Mouse (Mus musculus) C2C12 (cell line): ENCODE results near the gene Nol4l. TPM values are rescaled to one million over a fixed set of nuclear protein-coding genes. Genes with fewer than 3 reads are reported as not detected.

Experiments
- H3K27me3 ChIP-seq: one replicate; pipeline ENCODE4 v1.6.1; 2011; ENCODE audit not compliant: control insufficient read depth, insufficient read depth, insufficient read length
- H3K36me3 ChIP-seq: one replicate; pipeline ENCODE4 v1.6.1; 2011; ENCODE audit not compliant: control insufficient read depth, insufficient read depth
- H3K4me3 ChIP-seq: one replicate; pipeline ENCODE4 v1.5.1; 2011; ENCODE audit warnings: mild to moderate bottlenecking, control low read depth; ENCODE audit not compliant: poor library complexity, insufficient read depth, severe bottlenecking
- H3K79me2 ChIP-seq: one replicate; pipeline ENCODE4 v1.6.1; 2011; ENCODE audit not compliant: control insufficient read depth, insufficient read depth
- H3K79me3 ChIP-seq: one replicate; pipeline ENCODE4 v1.6.1; 2011; ENCODE audit warnings: low read depth, control low read depth
- H3ac ChIP-seq: one replicate; pipeline ENCODE3; 2011; ENCODE audit warnings: low read depth; ENCODE audit not compliant: control insufficient read depth, insufficient read length
- CEBPB ChIP-seq: IDR thresholded peaks from one replicate; pipeline ENCODE4 v1.6.1; 2011; ENCODE audit warnings: low read depth, mild to moderate bottlenecking, control low read depth, moderate library complexity
- CTCF ChIP-seq: IDR thresholded peaks from one replicate; pipeline ENCODE4 v1.5.1; 2011; ENCODE audit not compliant: control insufficient read depth, insufficient read depth, insufficient read length
- FOSL1 ChIP-seq: IDR thresholded peaks from one replicate; pipeline ENCODE4 v1.8.0; 2011; ENCODE audit warnings: mild to moderate bottlenecking, low read length; ENCODE audit not compliant: poor library complexity, insufficient read depth, severe bottlenecking
- MAX ChIP-seq: IDR thresholded peaks from one replicate; pipeline ENCODE4 v1.6.1; 2011; ENCODE audit warnings: mild to moderate bottlenecking, control low read depth
- MYOD1 ChIP-seq: IDR thresholded peaks from one replicate; pipeline ENCODE4 v1.6.1; 2011; ENCODE audit warnings: low read depth; ENCODE audit not compliant: control insufficient read depth, insufficient read length
- MYOG ChIP-seq: IDR thresholded peaks from one replicate; pipeline ENCODE4 v1.6.1; 2011; ENCODE audit not compliant: control insufficient read depth, insufficient read length; ENCODE audit errors: extremely low read depth
- USF1 ChIP-seq: IDR thresholded peaks from one replicate; pipeline ENCODE4 v1.6.1; 2011; ENCODE audit warnings: low read depth, mild to moderate bottlenecking, control low read depth, moderate library complexity
- polyA plus RNA-seq: library from polyadenylated mRNA; unstranded; fragments of >200 nt; fragmentation: generic; extraction: Trizol; gene quantifications from one replicate; pipeline ENCODE4 v1.2.1, GENCODE M21; 2012; ENCODE audit warnings: missing spikeins

Gene Nol4l
- polyA plus RNA-seq, 1 experiment: 0.42 TPM

DNA sequence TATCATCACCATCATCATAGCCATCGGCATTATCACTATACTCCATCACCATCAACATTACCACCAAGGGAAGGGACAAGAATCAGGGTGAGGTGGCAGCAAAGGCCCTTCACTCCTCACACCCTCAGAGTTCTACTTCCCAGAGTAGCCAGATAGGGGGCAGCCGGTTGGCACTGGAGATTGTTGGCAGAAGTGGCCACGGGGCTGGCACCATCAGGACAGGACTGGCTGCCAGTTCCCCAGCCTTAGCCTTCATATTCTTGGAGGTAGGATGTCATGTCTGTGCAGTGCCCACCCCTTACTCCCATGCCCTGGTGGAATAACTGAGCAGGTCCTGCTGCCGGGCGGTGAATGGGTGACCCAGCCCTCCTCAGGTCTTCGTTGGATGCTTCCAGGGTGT, 14.2 kb downstream of the Nol4l start:
- Histone ChIP-seq H3K79me2 (no peaks in the 10 kb centered on the region), H3K27me3 (peaks cover 21% of the 10 kb centered on the region), H3ac (no peak overlapping the region), H3K79me3 (no peaks in the 10 kb centered on the region), H3K36me3 (no peaks in the 10 kb centered on the region), H3K4me3 (no peak overlapping the region)
- TF ChIP-seq CEBPB: no peak
- no peak for TF ChIP-seq USF1
- TF ChIP-seq MYOD1: no peak
- TF ChIP-seq CTCF: no peak
- TF ChIP-seq FOSL1: no peak
- no peak for TF ChIP-seq MYOG
- no peak for TF ChIP-seq MAX

- no peaks in the 10 kb centered on the region for H3K79me3 ChIP-seq
- H3K27me3 ChIP-seq: peaks cover 29% of the 10 kb centered on the region
- no peaks in the 10 kb centered on the region for H3K79me2 ChIP-seq
- no peaks in the 10 kb centered on the region for H3K36me3 ChIP-seq
- H3K4me3 ChIP-seq: no peak overlapping the region
- H3ac ChIP-seq: no peak overlapping the region
- TF ChIP-seq CEBPB: no peak
- no peak for TF ChIP-seq USF1
- TF ChIP-seq MAX: no peak
- no peak for TF ChIP-seq MYOD1
- no peak for TF ChIP-seq MYOG
- TF ChIP-seq FOSL1: no peak
- TF ChIP-seq CTCF: no peak
Measured at GRCm38 (mm10) chr2:153514497-153515380, 15.0 kb downstream of the Nol4l start.

- Histone ChIP-seq H3K79me2 (no peaks in the 10 kb centered on the region), H3K4me3 (no peak overlapping the region), H3ac (no peak overlapping the region), H3K79me3 (no peaks in the 10 kb centered on the region), H3K36me3 (no peaks in the 10 kb centered on the region), H3K27me3 (peaks cover 32% of the 10 kb centered on the region)
- TF ChIP-seq MAX: no peak
- no peak for TF ChIP-seq MYOD1
- TF ChIP-seq CEBPB: no peak
- TF ChIP-seq MYOG: no peak
- no peak for TF ChIP-seq CTCF
- no peak for TF ChIP-seq FOSL1
- no peak for TF ChIP-seq USF1
Measured at GRCm38 (mm10) chr2:153513983-153514382, 15.8 kb downstream of the Nol4l start.

DNA sequence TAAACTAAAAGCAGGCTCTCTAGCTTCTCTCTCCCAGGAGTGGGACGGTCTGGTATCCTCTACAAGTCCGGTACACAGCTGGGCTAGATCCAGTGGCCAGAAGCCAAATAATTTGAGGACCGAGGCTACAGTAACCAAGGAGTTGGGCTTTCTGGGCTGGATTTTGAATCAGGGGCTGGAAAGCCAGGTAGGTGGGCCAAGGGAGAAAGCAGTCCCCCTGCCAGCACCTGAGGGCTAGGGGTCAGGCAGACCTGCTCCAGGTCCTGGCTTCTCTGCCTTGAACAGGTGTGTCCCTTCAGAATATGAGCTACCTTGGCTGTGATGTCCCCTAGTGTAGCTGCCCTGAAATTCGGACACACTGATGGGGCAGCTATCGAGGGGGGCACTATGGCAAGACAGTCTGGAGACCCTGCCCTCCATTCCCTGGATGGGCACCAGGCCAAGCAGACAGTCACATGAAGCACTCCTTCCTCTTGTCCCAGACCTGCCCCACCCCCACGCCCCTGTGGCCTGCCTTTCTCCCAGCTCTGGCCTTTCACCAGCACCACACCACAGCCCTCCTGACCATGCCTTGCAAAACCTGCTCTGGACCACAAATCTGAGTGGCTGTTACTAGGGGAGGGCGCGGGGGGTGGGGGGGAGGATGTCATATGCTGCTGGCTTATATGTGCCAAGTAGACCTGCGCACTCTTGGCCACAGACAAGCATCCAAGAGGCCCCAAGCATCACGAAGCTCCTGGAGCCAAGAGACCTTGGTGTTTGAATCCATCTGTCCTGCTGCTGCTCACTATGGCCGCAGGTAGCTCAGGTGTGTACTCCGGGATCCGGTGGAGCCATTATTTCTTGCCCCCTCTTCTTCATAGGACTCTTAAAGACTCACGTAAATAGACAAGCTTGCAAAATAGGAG, 17.1 kb downstream of the Nol4l start:
- Histone ChIP-seq H3ac (no peak overlapping the region), H3K36me3 (no peaks in the 10 kb centered on the region), H3K4me3 (no peak overlapping the region), H3K79me3 (no peaks in the 10 kb centered on the region), H3K79me2 (no peaks in the 10 kb centered on the region), H3K27me3 (peaks cover 34% of the 10 kb centered on the region)
- no peak for TF ChIP-seq USF1
- no peak for TF ChIP-seq MAX
- no peak for TF ChIP-seq MYOD1
- no peak for TF ChIP-seq MYOG
- no peak for TF ChIP-seq CEBPB
- no peak for TF ChIP-seq CTCF

- no peaks in the 10 kb centered on the region for H3K79me2 ChIP-seq
- no peak for TF ChIP-seq MYOD1
- TF ChIP-seq MAX: no peak
- no peak for TF ChIP-seq CEBPB
- TF ChIP-seq MYOG: no peak
- TF ChIP-seq FOSL1: no peak
- TF ChIP-seq CTCF: no peak
- no peak for TF ChIP-seq USF1
- no peak overlapping the region for H3ac ChIP-seq
- H3K79me3 ChIP-seq: no peaks in the 10 kb centered on the region
- peaks cover 32% of the 10 kb centered on the region for H3K27me3 ChIP-seq
- no peaks in the 10 kb centered on the region for H3K36me3 ChIP-seq
- no peak overlapping the region for H3K4me3 ChIP-seq
Measured at GRCm38 (mm10) chr2:153511562-153511961, 18.2 kb downstream of the Nol4l start.
